Mouse (Mus musculus) kidney, adult 2 months (tissue): ENCODE measurements around the gene Prg3.

Source experiments
- CTCF ChIP-seq: fragments of 200-500 bp; conservative IDR thresholded peaks from 2 replicates; pipeline ENCODE4 v1.5.1; 2011; ENCODE audit warnings: low read depth, mild to moderate bottlenecking, control low read depth, low read length, moderate library complexity, mixed read lengths; ENCODE audit not compliant: insufficient read depth, insufficient read length
- POLR2A ChIP-seq: fragments of 200-500 bp; IDR thresholded peaks from one replicate; pipeline ENCODE4 v1.6.1; 2011; ENCODE audit warnings: low read depth, low read length, control low read depth

DNA sequence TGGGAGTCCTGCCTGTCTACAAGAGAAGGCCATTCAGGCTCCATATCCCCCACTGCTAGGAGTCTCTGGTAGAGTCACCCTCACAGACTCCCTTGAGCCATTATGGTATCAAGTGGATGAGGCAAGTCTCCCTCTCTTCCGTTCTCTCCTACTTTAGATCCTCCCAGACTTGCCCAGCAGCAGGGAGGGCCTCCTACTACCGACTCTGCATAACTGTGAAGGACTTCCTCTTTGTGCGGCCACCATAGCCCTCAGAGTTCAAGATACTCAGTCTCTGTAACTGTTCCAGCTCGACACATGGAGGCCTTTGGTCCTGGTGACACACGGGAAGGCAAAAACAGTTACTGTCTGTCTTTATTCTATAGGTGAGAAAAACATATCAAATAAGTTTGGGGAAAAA, 39.3 kb downstream of the Prg3 start:
- TF ChIP-seq CTCF (no peak), POLR2A (no peak)
